Mouse (Mus musculus) left cerebral cortex, adult 6 months (tissue): Measurements from ENCODE around the gene Pxylp1. TPM values are rescaled to one million over a fixed set of nuclear protein-coding genes. Genes with fewer than 3 reads are reported as not detected.

ENCODE experiments used
- long read RNA-seq, 2 experiments: library from polyadenylated mRNA; unstranded; transcript quantifications; one replicate each; pipeline ENCODE4 v2.0.0; 2019 to 2020
- polyA plus RNA-seq: library from polyadenylated mRNA; unstranded; fragments of <200 nt; fragmentation: Nextera tagmentation; gene quantifications from 2 replicates; pipeline ENCODE4 v1.2.3, GENCODE M21; 2021

The Pxylp1 gene
- 6.9 and 7.8 TPM in 2 replicates for polyA plus RNA-seq
- long read RNA-seq, experiment 1, transcript Pxylp1-201 (6 exons, 2,908 nt) = major isoform, 34 of 52 reads
- long read RNA-seq, experiment 1, partial matches to known transcripts = 5 of 52 reads
- long read RNA-seq, experiment 1, other reads (novel, unspliced or antisense) = 11 of 52 reads
- long read RNA-seq, experiment 2, transcript Pxylp1-201 (6 exons, 2,908 nt) = major isoform, 6 of 11 reads
- long read RNA-seq, experiment 2, partial matches to known transcripts = 0 of 11 reads
- long read RNA-seq, experiment 2, other reads (novel, unspliced or antisense) = 5 of 11 reads

DNA sequence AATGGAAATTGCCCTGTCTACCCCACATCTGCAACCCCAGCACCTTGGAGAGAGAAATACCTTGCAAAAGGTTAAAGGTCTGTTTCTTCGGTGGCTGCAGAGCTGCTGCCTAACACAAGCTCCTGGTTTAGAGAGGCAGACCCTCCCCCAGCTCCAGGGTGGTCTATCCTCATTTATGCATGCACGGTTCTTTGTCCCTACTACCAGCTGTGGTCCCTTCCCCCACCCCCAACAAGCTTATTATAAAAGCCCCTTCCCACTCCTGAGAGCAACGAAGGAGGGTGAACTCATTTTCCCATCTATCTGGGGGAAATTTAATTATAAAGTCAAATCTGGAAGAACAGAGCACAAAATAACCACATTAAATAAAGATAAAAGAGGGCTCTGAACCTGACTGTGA is at the start of gene Pxylp1:
Gene Pxylp1 (minus strand): TSS at position 124 of the 400 bp plus-strand sequence.

Other genes with a start within 250 kb of the Pxylp1 start
- gene Zbtb38, start 139.8 kb downstream of the Pxylp1 start, polyA plus RNA-seq = 37.5 and 57.6 TPM in 2 replicates
- gene Spsb4, start 126.2 kb upstream of the Pxylp1 start, polyA plus RNA-seq = 2.9 and 3.3 TPM in 2 replicates
- 10.9 and 17.9 TPM in 2 replicates for gene Slc25a36, start 218.5 kb upstream of the Pxylp1 start, polyA plus RNA-seq